Mouse (Mus musculus) megakaryocyte, embryonic 14.5 days (primary cell): Measurements from ENCODE around the gene Ppp2r2c.

ENCODE experiments used
- FLI1 ChIP-seq: IDR thresholded peaks from 2 replicates; pipeline ENCODE4 v1.6.1; 2012; ENCODE audit warnings: low read length, inconsistent platforms, mixed read lengths
- GATA1 ChIP-seq: IDR thresholded peaks from 3 replicates; pipeline ENCODE4 v1.6.1; 2012; ENCODE audit warnings: mixed read lengths, low read length, inconsistent platforms, borderline replicate concordance

DNA sequence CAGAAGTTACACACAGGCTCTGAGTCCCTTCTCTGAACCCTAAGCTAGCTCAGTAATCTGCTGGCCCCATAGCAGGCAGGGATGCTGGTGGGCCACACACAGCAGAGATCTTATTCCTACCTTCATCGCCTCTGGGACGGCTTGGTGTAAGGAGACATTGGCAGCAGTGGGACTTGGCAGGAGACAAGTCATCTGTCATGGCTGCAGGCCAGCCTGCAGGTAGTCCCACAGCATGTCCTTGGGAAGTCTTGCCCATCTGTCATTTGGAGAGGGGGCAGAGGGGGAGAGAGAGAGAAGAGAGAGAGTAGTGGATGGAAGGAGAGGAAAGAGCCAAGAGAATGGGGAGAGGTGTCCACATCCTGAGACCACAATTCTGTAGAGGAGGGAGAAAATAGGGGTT lies 35.8 kb downstream of the Ppp2r2c start:
- no peak for TF ChIP-seq FLI1
- TF ChIP-seq GATA1, result no peak
